Mouse (Mus musculus) forebrain, embryonic 12.5 days (tissue): ENCODE results near the gene Gm6760. TPM values are rescaled to one million over a fixed set of nuclear protein-coding genes. Genes with fewer than 3 reads are reported as not detected.

Experiments used
- ATAC-seq: fragments of 200-750 bp; cut with Nextera tagmentation; 2 replicates; pipeline ENCODE4 v1.8.0; 2017; ENCODE audit warnings: moderate TSS enrichment; ENCODE audit not compliant: low FRiP score
- H3K27ac ChIP-seq: fragments of 300-500 bp; sonication (generic); 2 replicates; pipeline ENCODE4 v1.5.1; 2016; ENCODE audit warnings: mild to moderate bottlenecking
- H3K27me3 ChIP-seq: fragments of 300-500 bp; sonication (generic); 2 replicates; pipeline ENCODE4 v1.6.1; 2016; ENCODE audit warnings: mild to moderate bottlenecking
- H3K36me3 ChIP-seq: fragments of 300-500 bp; sonication (generic); replicated peaks from 2 replicates; pipeline ENCODE4 v1.6.1; 2016; ENCODE audit warnings: mild to moderate bottlenecking
- H3K4me1 ChIP-seq: fragments of 300-500 bp; sonication (generic); 2 replicates; pipeline ENCODE4 v1.6.1; 2016
- H3K4me2 ChIP-seq: fragments of 300-500 bp; sonication (generic); 2 replicates; pipeline ENCODE4 v1.6.1; 2016; ENCODE audit warnings: mild to moderate bottlenecking, moderate library complexity
- H3K4me3 ChIP-seq: fragments of 300-500 bp; sonication (generic); replicated peaks from 2 replicates; pipeline ENCODE4 v1.5.1; 2016; ENCODE audit warnings: mild to moderate bottlenecking
- H3K9ac ChIP-seq: fragments of 300-500 bp; sonication (generic); 2 replicates; pipeline ENCODE4 v1.6.1; 2016; ENCODE audit warnings: mild to moderate bottlenecking
- H3K9me3 ChIP-seq: fragments of 300-500 bp; sonication (generic); 2 replicates; pipeline ENCODE4 v1.6.1; 2016
- WGBS: fragments of 180-500 bp; shearing (Covaris S2); methylation state at CpG from one replicate; pipeline ENCODE4 v1.1.7; 2016; 5-methylcytosine and 5-hydroxymethylcytosine counted together
- polyA plus RNA-seq: library from polyadenylated mRNA; unstranded; fragments of >200 nt; fragmentation: Nextera tagmentation; extraction: Ambion mirVana; gene quantifications from 2 replicates; pipeline ENCODE4 v1.2.1, GENCODE M21; 2016

The Gm6760 gene
- polyA plus RNA-seq: not detected in 2 replicates

DNA sequence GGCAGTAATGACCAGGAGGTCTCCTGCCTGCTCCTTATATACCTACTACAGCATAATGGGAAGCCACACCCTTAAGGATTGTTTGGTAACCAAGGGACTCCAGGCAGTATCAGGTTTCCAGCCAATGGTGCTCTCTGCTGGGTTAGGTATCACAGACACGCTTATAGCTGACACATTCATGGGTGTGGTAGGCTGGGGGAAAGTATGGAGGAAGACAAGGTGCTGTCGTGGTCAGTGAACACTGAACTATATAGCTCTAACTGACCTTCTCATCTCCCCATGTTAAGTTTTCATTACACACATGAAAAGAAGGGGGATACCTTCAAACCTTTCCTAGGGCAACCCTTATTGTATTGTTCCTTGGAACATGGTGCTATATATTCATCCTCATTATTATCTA, at the start of gene Gm6760:
Gene Gm6760 (minus strand): TSS at position 101 of the 400 bp plus-strand sequence.
- no peak within 1 kb of the TSS for H3K9ac ChIP-seq
- H3K36me3 ChIP-seq: no peaks in the 10 kb centered on the region
- H3K27ac ChIP-seq: no peak within 1 kb of the TSS
- no peak for ATAC-seq
- no peaks in the 10 kb centered on the region for H3K27me3 ChIP-seq
- H3K9me3 ChIP-seq: no peaks in the 10 kb centered on the region
- 70% methylated on average over 2 of the region's 2 CpGs for WGBS
- H3K4me2 ChIP-seq: no peak within 1 kb of the TSS
- no peaks in the 10 kb centered on the region for H3K4me1 ChIP-seq
- H3K4me3 ChIP-seq: no peak within 1 kb of the TSS

DNA sequence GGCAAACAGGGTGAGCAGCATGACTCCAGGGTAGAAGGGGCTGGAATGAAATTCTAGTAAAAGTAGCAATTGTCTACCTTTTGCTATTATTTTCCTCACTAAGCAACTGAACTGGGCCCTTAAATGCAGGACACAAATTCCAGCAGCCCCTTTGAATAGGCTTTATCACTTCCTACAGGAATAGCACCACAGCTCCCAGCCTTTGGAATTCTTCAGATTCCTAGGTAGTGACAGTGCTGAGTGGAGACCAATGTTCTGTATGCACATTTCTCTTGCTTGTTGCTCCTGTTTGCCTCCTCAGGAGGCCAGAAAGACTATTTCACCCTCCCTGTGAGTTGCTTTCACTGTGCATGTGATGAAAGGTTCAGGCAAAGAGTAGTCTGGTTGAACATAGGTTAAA, 29.2 kb upstream of the Gm6760 start:
- Histone ChIP-seq H3K27me3 (no peaks in the 10 kb centered on the region), H3K4me3 (no peak overlapping the region)
- ATAC-seq: no peak

GRCm38 (mm10) chrX:64173248-64173647, 21.2 kb upstream of the Gm6760 start, which contains the start of gene 3830417A13Rik:
3830417A13Rik (plus strand) TSS chrX:64173548.
- WGBS: 92% methylated on average over 11 of the region's 11 CpGs
- Histone ChIP-seq H3K27me3 (no peaks in the 10 kb centered on the region), H3K27ac (no peak within 1 kb of the TSS)

More for the DNA sequence above, 29.2 kb upstream of the Gm6760 start:
- no peak overlapping the region for H3K4me2 ChIP-seq
- H3K27ac ChIP-seq: no peak overlapping the region
- H3K9me3 ChIP-seq: no peaks in the 10 kb centered on the region
- no peak overlapping the region for H3K9ac ChIP-seq
- H3K36me3 ChIP-seq: no peaks in the 10 kb centered on the region
- H3K4me1 ChIP-seq: no peaks in the 10 kb centered on the region

More at GRCm38 (mm10) chrX:64173248-64173647, 21.2 kb upstream of the Gm6760 start, which contains the start of gene 3830417A13Rik:
- ATAC-seq: no peak
- Histone ChIP-seq H3K9me3 (no peaks in the 10 kb centered on the region), H3K4me1 (no peaks in the 10 kb centered on the region), H3K9ac (no peak within 1 kb of the TSS), H3K4me3 (no peak within 1 kb of the TSS), H3K36me3 (no peaks in the 10 kb centered on the region), H3K4me2 (no peak within 1 kb of the TSS)

Other genes with a start within 250 kb of the Gm6760 start
- gene 3830417A13Rik, start 21.4 kb upstream of the Gm6760 start, polyA plus RNA-seq: 0.33 and 0.35 TPM in 2 replicates
- gene Slitrk4, start 124.8 kb upstream of the Gm6760 start, polyA plus RNA-seq: 4.3 and 5.9 TPM in 2 replicates